Mouse (Mus musculus) hindbrain, postnatal 0 days (tissue): Measurements from ENCODE around the gene Tspan17. TPM values are rescaled to one million over a fixed set of nuclear protein-coding genes. Genes with fewer than 3 reads are reported as not detected.

ENCODE experiments used
- ATAC-seq: fragments of 200-750 bp; cut with Nextera tagmentation; 2 replicates; pipeline ENCODE4 v1.8.0; 2017; ENCODE audit warnings: mild to moderate bottlenecking, moderate TSS enrichment, moderate library complexity
- DNase-seq: peaks from one replicate; pipeline ENCODE4 v3.0.0-alpha.2; 2015; ENCODE audit warnings: low spot score
- H3K27ac ChIP-seq: fragments of 300-500 bp; sonication (generic); 2 replicates; pipeline ENCODE4 v1.5.1; 2014; ENCODE audit warnings: mild to moderate bottlenecking
- H3K27me3 ChIP-seq: fragments of 300-500 bp; sonication (generic); 2 replicates; pipeline ENCODE4 v1.6.1; 2014; ENCODE audit warnings: low read length, mixed read lengths; ENCODE audit not compliant: insufficient read depth
- H3K36me3 ChIP-seq: fragments of 300-500 bp; sonication (generic); 2 replicates; pipeline ENCODE4 v1.6.1; 2014; ENCODE audit warnings: low read length, mixed read lengths; ENCODE audit not compliant: insufficient read depth
- H3K4me1 ChIP-seq: fragments of 300-500 bp; sonication (generic); 2 replicates; pipeline ENCODE4 v1.6.1; 2014; ENCODE audit warnings: antibody characterized with exemption, low read length, mixed read lengths; ENCODE audit not compliant: insufficient read depth
- H3K4me2 ChIP-seq: fragments of 300-500 bp; sonication (generic); 2 replicates; pipeline ENCODE4 v1.6.1; 2014; ENCODE audit warnings: low read depth, mild to moderate bottlenecking, low read length, moderate library complexity, mixed read lengths
- H3K4me3 ChIP-seq: fragments of 300-500 bp; sonication (generic); 2 replicates; pipeline ENCODE4 v1.5.1; 2014; ENCODE audit warnings: low read length
- H3K9ac ChIP-seq: fragments of 300-500 bp; sonication (generic); replicated peaks from 2 replicates; pipeline ENCODE4 v1.6.1; 2014; ENCODE audit warnings: mild to moderate bottlenecking, low read length, moderate library complexity, mixed read lengths
- H3K9me3 ChIP-seq: fragments of 300-500 bp; sonication (generic); 2 replicates; pipeline ENCODE4 v1.6.1; 2016; ENCODE audit warnings: low read length, mixed read lengths
- CTCF ChIP-seq: IDR thresholded peaks from 2 replicates; pipeline ENCODE4 v1.5.1; 2016; ENCODE audit warnings: antibody characterized with exemption, control low read depth, low read depth
- WGBS: fragments of 180-500 bp; shearing (Covaris S2); extraction: QIAGEN DNeasy Blood & Tissue Kit; methylation state at CpG from one replicate; pipeline ENCODE4 v1.1.7; 2014; 5-methylcytosine and 5-hydroxymethylcytosine counted together
- polyA plus RNA-seq: library from polyadenylated mRNA; unstranded; fragments of >200 nt; fragmentation: Nextera tagmentation; extraction: Ambion mirVana; gene quantifications from 2 replicates; pipeline ENCODE4 v1.2.1, GENCODE M21; 2015
- total RNA-seq: library from RNA; depleted of rRNA; stranded (reverse); fragments of >200 nt; gene quantifications from 2 replicates; pipeline ENCODE4 v1.2.3, GENCODE M21; 2014

Gene Tspan17
- total and polyA plus RNA-seq, 2 experiments from 2014 or later = 60.5 to 143 TPM

DNA sequence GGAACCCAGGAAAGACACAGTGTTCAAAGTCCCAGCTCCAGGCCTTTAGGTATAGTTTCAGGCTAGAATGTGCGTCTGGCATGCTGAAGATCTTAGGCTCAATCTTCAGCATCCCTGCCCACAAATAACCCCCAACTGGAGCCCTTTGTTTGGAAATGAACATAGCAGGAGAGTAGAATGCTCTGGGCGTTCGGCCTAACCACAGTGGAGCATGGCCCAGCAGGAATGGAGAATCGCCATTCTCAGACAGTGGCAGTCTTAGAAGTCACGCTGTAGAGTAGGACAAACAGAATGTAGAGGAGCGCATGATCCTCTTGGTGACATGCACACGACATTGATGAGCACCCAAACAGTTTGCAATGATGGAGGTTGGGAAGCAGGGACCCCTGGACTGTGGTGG is 28.3 kb upstream of the Tspan17 start:
- H3K4me1 ChIP-seq = peaks cover 25% of the 10 kb centered on the region
- 59% methylated on average over 7 of the region's 7 CpGs for WGBS
- no peak for ATAC-seq

DNA sequence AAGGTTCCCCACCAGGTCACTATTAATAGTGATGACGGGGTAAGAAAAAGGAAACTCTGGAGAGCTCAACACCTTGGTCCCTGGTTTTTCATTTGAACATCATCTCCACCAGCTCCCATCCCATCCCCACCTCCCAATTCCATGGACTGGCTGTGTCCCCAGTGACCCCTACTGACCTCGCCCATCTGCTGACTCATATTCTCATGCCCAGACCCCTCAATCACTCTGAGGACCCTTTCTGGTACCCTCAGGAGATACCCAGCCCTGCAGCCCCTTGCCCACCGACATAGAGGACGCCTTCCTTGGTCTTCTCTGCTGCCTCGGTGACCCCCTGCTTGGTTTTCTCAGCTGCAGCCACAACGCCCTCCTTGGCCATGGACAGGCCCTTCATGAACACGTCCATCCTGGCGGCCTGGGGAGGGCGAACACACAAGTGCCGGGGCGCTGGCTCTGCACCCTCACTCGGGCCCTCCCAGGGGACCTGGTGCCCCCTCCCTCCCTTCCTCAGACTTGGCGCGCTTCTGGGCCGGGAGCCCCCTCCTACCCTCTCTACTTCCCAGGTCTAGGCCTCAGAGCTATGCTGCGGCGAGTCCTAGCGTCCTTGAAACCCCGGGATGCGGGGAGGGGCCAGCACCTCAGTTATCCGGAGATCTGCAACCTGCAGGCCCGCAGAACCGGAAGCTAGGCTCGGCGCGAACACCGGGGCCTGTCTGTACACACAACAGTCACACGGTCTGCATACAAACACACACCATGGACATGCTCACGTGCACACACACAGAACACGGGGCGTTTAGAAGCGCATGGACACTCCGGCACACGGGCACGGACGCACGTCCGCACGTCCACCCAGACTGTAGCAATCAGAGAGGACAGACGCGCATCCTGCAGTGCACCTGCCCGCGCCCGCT is 23.6 kb upstream of the Tspan17 start:
- peak; percentile 68 for ATAC-seq
- Histone ChIP-seq H3K9me3 (no peaks in the 10 kb centered on the region), H3K4me3 (peak overlapping the region; percentile 62), H3K4me1 (peaks cover 4% of the 10 kb centered on the region; the same call in 1 of the 2 replicates), H3K9ac (peak overlapping the region; percentile 70), H3K36me3 (no peaks in the 10 kb centered on the region), H3K27me3 (no peaks in the 10 kb centered on the region), H3K27ac (peak overlapping the region; percentile 82), H3K4me2 (peak overlapping the region; percentile 67)
- no peak for TF ChIP-seq CTCF
- peak; percentile 57 for DNase-seq
- WGBS = 5% methylated on average over 44 of the region's 44 CpGs

More for the DNA sequence above, 28.3 kb upstream of the Tspan17 start:
- no peaks in the 10 kb centered on the region for H3K9me3 ChIP-seq
- no peak for TF ChIP-seq CTCF
- H3K27me3 ChIP-seq = no peaks in the 10 kb centered on the region
- DNase-seq = no peak
- H3K9ac ChIP-seq = no peak overlapping the region
- no peaks in the 10 kb centered on the region for H3K36me3 ChIP-seq
- no peak overlapping the region for H3K4me3 ChIP-seq
- no peak overlapping the region for H3K4me2 ChIP-seq
- H3K27ac ChIP-seq = peak overlapping the region; percentile 92; the same call in 1 of the 2 replicates

DNA sequence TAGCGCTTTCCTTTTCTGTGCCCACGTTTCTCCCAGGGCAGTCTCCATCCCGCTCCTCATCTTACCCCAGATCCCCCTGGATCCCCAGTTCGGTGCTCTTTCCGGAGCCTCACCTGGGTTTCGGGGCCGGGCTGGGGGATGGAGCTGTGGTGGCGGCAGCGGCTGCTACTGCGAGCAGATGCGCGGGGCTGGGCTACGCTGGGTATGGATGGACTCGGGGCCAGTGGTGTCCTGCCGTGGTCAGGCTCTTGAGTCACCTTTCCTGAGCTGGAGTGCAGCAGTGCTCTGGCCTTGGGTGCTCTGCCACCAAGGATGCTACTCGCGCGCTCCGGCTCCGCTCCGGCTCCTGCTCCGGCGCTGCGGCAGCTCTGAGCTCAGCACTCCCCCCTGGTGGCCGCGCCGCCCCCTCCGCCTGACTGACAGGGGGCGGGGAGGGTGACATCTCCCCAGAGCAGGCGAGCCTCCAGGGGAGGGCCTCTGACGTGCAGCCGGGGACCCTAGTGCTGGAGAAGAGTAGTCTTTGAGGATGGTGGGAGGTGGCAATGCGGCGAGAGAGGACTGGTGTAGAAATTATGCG is 22.9 kb upstream of the Tspan17 start, which contains the start of gene Sncb:
TSS of gene Sncb (minus strand) at position 404 of the 577 bp plus-strand sequence.
- peak within 1 kb of the TSS; percentile 82 for H3K27ac ChIP-seq
- peak; percentile 79 for TF ChIP-seq CTCF
- H3K4me3 ChIP-seq = peak within 1 kb of the TSS; percentile 62
- H3K36me3 ChIP-seq = no peaks in the 10 kb centered on the region
- H3K4me2 ChIP-seq = peak within 1 kb of the TSS; percentile 67
- 0 out of 2 replicates have a peak, but pooled peaks cover 3% of the 10 kb centered on the region for H3K4me1 ChIP-seq
- ATAC-seq (peak; percentile 86), DNase-seq (peak; percentile 84)
- H3K9me3 ChIP-seq = no peaks in the 10 kb centered on the region
- no peaks in the 10 kb centered on the region for H3K27me3 ChIP-seq
- WGBS = 2% methylated on average over 35 of the region's 35 CpGs
- peak within 1 kb of the TSS; percentile 70 for H3K9ac ChIP-seq

DNA sequence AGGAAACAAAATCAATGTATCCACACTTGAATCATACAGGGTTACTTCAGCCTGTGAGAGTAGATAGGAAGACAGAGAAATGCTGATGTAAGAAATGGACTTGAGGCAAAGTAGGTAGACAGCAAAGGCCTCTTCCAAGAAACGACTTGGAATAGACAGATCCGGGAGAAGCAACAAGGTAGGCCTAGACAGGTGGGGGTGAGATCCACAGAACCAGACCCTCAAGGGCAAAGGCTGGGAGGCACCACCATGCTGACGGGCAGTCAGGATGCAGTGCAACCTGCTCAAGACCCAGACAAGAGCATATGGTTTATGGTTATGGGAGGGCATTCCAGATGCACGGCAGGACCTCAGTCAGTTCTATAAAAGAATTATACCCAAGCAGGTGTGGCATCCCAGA is 22.2 kb upstream of the Tspan17 start:
- no peaks in the 10 kb centered on the region for H3K9me3 ChIP-seq
- TF ChIP-seq CTCF = no peak
- peak overlapping the region; percentile 67 for H3K4me2 ChIP-seq
- H3K9ac ChIP-seq = peak overlapping the region; percentile 70; the same call in 1 of the 2 replicates
- H3K27ac ChIP-seq = peak overlapping the region; percentile 82; the same call in 1 of the 2 replicates
- H3K36me3 ChIP-seq = no peaks in the 10 kb centered on the region
- peak overlapping the region; percentile 62 for H3K4me3 ChIP-seq
- DNase-seq = no peak
- no peaks in the 10 kb centered on the region for H3K27me3 ChIP-seq
- ATAC-seq = no peak
- WGBS = 78% methylated on average over 4 of the region's 4 CpGs
- H3K4me1 ChIP-seq = 0 out of 2 replicates have a peak, but pooled peaks cover 3% of the 10 kb centered on the region

DNA sequence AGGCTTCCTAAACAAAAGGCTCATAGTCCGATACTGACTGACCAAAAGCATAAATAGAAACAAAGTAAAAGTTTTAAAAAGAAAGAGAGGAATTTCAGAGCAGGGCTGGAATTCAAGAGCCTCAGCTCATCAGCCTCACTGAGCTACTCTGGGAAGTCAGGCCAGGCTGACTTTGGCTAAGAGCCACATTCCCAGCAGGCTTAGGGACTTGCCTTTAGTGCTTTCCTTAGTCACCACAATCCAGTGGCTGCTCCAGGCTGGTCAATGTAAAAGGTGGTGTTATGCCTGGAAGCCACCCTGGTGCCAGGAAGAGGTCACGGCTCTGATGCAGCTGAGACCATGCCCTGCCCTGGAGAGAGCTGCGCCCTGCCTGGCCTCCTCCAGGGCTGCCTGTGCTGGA is 8.6 kb upstream of the Tspan17 start:
- ATAC-seq = peak; percentile 56; the same call in 1 of the 2 replicates
- peak; percentile 76 for DNase-seq
- H3K9ac ChIP-seq = no peak overlapping the region
- no peaks in the 10 kb centered on the region for H3K27me3 ChIP-seq
- TF ChIP-seq CTCF = no peak
- H3K4me1 ChIP-seq = 0 out of 2 replicates have a peak, but pooled peaks cover 5% of the 10 kb centered on the region
- H3K4me2 ChIP-seq = no peak overlapping the region
- no peaks in the 10 kb centered on the region for H3K9me3 ChIP-seq
- H3K4me3 ChIP-seq = no peak overlapping the region
- 0 out of 2 replicates have a peak overlapping the region, but pooled peaks have one; percentile 11 for H3K27ac ChIP-seq
- no peaks in the 10 kb centered on the region for H3K36me3 ChIP-seq
- WGBS = 44% methylated on average over 3 of the region's 3 CpGs

DNA sequence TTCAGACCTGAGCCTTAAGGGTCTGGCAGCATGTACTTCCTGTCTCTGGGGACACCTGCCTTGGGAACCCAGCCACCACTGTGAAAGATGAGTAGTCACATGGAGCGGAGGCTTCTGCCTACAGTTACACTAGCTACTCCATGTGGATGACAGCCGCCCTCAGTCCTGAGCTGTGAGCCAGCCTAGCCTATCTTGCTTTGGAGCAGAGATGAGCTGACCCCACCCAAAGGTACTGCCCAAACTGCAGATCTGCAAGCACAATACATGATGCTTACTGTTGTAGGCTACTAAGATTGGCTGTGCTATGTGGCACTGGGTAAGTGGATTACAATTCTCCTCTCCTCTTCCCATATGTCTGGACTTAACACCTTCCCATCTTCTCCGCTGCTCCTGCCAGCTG is 8.1 kb upstream of the Tspan17 start:
- H3K9me3 ChIP-seq = no peaks in the 10 kb centered on the region
- no peak overlapping the region for H3K9ac ChIP-seq
- H3K4me1 ChIP-seq = 0 out of 2 replicates have a peak, but pooled peaks cover 5% of the 10 kb centered on the region
- no peaks in the 10 kb centered on the region for H3K36me3 ChIP-seq
- H3K4me2 ChIP-seq = no peak overlapping the region
- 76% methylated on average over 3 of the region's 3 CpGs for WGBS
- no peak overlapping the region for H3K4me3 ChIP-seq
- peak; percentile 47; the same call in 1 of the 2 replicates for ATAC-seq
- no peak for TF ChIP-seq CTCF
- 0 out of 2 replicates have a peak overlapping the region, but pooled peaks have one; percentile 11 for H3K27ac ChIP-seq
- no peak for DNase-seq
- no peaks in the 10 kb centered on the region for H3K27me3 ChIP-seq
